Comparison of ENCODE assay signal across 28 mouse cellular contexts in genomic region chr3:58478755-58479455, GRCm38 (mm10). TPM values are rescaled to one million over a fixed set of nuclear protein-coding genes. Genes with fewer than 3 reads are reported as not detected.
DNase-seq lines count a peak whose midpoint lies in the region; ATAC-seq and TF ChIP-seq lines count a peak whose summit lies in the region.
"Had no signal": no experiment of that assay in that cellular context is flagged by ENCODE, and none has a peak within 500 bp of the region (broad histone marks: within the 10 kb centered on the region; RNA-seq: fewer than 3 reads in every experiment).

No protein-coding gene starts in this region.

- WGBS in liver, embryonic 12.5 days (ENCODE audit: insufficient replicate concordance): 49% methylated on average over 2 of the region's 2 CpGs
- 73% methylated on average over 2 of the region's 2 CpGs for WGBS in liver, embryonic 11.5 days
- 72% methylated on average over 2 of the region's 2 CpGs for WGBS in liver, postnatal 0 days (ENCODE audit: insufficient replicate concordance)

- H3K27ac ChIP-seq in liver, embryonic 12.5 days: no peak overlapping the region
- no peak overlapping the region for H3K27ac ChIP-seq in liver, embryonic 11.5 days (ENCODE audit: low read depth, low read length)
- no peak overlapping the region for H3K27ac ChIP-seq in liver, postnatal 0 days (ENCODE audit: low read depth)
- H3K27ac ChIP-seq: embryonic facial prominence, embryonic 13.5 days; embryonic facial prominence, embryonic 15.5 days; forebrain, embryonic 10.5 days; forebrain, embryonic 12.5 days had no signal

- no peak for DNase-seq in liver, embryonic 11.5 days (ENCODE audit: low spot score)
- no peak for DNase-seq in G1E (ENCODE audit: low spot score)
- DNase-seq in liver, postnatal 0 days: no peak
- no peak for DNase-seq in adrenal gland, postnatal 25 days
- no peak for DNase-seq in ovary, adult 18-20 months (ENCODE audit: low spot score)
- DNase-seq: adrenal gland, adult 8-10 months; adrenal gland, postnatal 14 days; B cell, adult 2 months; cerebellum, adult 11 months; cerebellum, adult 18-20 months; cerebellum, adult 8-10 months; cerebellum, adult 9-11 months; cerebellum, postnatal 14 days; cerebellum, postnatal 36 days; embryo, embryonic 11 days had no signal

- H3K4me3 ChIP-seq in liver, embryonic 12.5 days: no peak overlapping the region
- no peak overlapping the region for H3K4me3 ChIP-seq in liver, embryonic 11.5 days (ENCODE audit: low read depth, low read length)
- no peak overlapping the region for H3K4me3 ChIP-seq in G1E (ENCODE audit: low read depth, low read length)
- H3K4me3 ChIP-seq in liver, postnatal 0 days (ENCODE audit: low read depth, low read length): no peak overlapping the region
- H3K4me3 ChIP-seq: embryonic facial prominence, embryonic 13.5 days; embryonic facial prominence, embryonic 15.5 days; erythroblast, embryonic 14.5 days; forebrain, embryonic 10.5 days; forebrain, embryonic 12.5 days had no signal

- no peak for TF ChIP-seq CTCF in G1E (IDR thresholded peaks at IDR 0.05; ENCODE audit: low read depth, low read length)
- no peak for TF ChIP-seq CTCF in liver, postnatal 0 days (IDR thresholded peaks at IDR 0.05; ENCODE audit: low read depth)

- H3K9me3 ChIP-seq in liver, embryonic 12.5 days (replicated peaks): no peaks in the 10 kb centered on the region
- no peaks in the 10 kb centered on the region for H3K9me3 ChIP-seq in liver, embryonic 11.5 days (ENCODE audit: control insufficient read depth, low read length)
- H3K9me3 ChIP-seq in G1E (replicated peaks): no peaks in the 10 kb centered on the region
- no peaks in the 10 kb centered on the region for H3K9me3 ChIP-seq in liver, postnatal 0 days (ENCODE audit: low read length)
- H3K9me3 ChIP-seq: embryonic facial prominence, embryonic 13.5 days; embryonic facial prominence, embryonic 15.5 days; forebrain, embryonic 10.5 days; forebrain, embryonic 12.5 days had no signal

- 0 out of 2 replicates have a peak, but pooled peaks cover 3% of the 10 kb centered on the region for H3K4me1 ChIP-seq in liver, embryonic 12.5 days
- H3K4me1 ChIP-seq in liver, embryonic 11.5 days (replicated peaks; ENCODE audit: control insufficient read depth, insufficient read depth, low read length): no peaks in the 10 kb centered on the region
- H3K4me1 ChIP-seq in G1E (ENCODE audit: insufficient read depth, low read depth, low read length): peaks cover 9% of the 10 kb centered on the region
- no peaks in the 10 kb centered on the region for H3K4me1 ChIP-seq in liver, postnatal 0 days (ENCODE audit: insufficient read depth)
- H3K4me1 ChIP-seq: embryonic facial prominence, embryonic 13.5 days; embryonic facial prominence, embryonic 15.5 days; forebrain, embryonic 10.5 days; forebrain, embryonic 12.5 days had no signal

- no peak overlapping the region for H3K9ac ChIP-seq in liver, embryonic 12.5 days
- H3K9ac ChIP-seq in liver, embryonic 11.5 days (ENCODE audit: low read depth, low read length): no peak overlapping the region
- H3K9ac ChIP-seq in liver, postnatal 0 days (replicated peaks): no peak overlapping the region
- H3K9ac ChIP-seq: embryonic facial prominence, embryonic 13.5 days; embryonic facial prominence, embryonic 15.5 days; forebrain, embryonic 12.5 days had no signal

- TF ChIP-seq EP300 in liver, postnatal 0 days (IDR thresholded peaks at IDR 0.05; ENCODE audit: low read depth): no peak

- ATAC-seq in liver, embryonic 12.5 days: peak; percentile 55; the same call in 1 of the 2 replicates
- no peak for ATAC-seq in liver, embryonic 11.5 days (replicated peaks; ENCODE audit: low FRiP score)
- ATAC-seq in G1E (ENCODE audit: extremely low read depth, insufficient number of reproducible peaks, low FRiP score, poor library complexity, severe bottlenecking): peak; percentile 22; the same call in 1 of the 2 replicates
- ATAC-seq in liver, postnatal 0 days: peak; percentile 60; the same call in 1 of the 2 replicates
- ATAC-seq in megakaryocyte-erythroid progenitor cell, adult 5-6 weeks (replicated peaks; ENCODE audit: low FRiP score, low TSS enrichment, poor library complexity, severe bottlenecking): peak; percentile 74
- ATAC-seq: activated CD4-positive, CD25-positive, alpha-beta regulatory T cell, adult 4 months; CD4-positive, CD25-positive, alpha-beta regulatory T cell, adult 4 months; forebrain, embryonic 14.5 days; forebrain, embryonic 16.5 days; Patski had no signal

- H3K4me2 ChIP-seq in liver, embryonic 12.5 days: no peak overlapping the region
- H3K4me2 ChIP-seq in liver, embryonic 11.5 days: no peak overlapping the region
- no peak overlapping the region for H3K4me2 ChIP-seq in liver, postnatal 0 days (ENCODE audit: low read depth, low read length)
- H3K4me2 ChIP-seq: embryonic facial prominence, embryonic 13.5 days; embryonic facial prominence, embryonic 15.5 days; forebrain, embryonic 12.5 days had no signal

- H3K27me3 ChIP-seq in liver, embryonic 12.5 days (replicated peaks): no peaks in the 10 kb centered on the region
- H3K27me3 ChIP-seq in liver, embryonic 11.5 days (replicated peaks; ENCODE audit: control insufficient read depth, insufficient read depth, low read length): no peaks in the 10 kb centered on the region
- H3K27me3 ChIP-seq in G1E (ENCODE audit: insufficient read depth, low read length): no peaks in the 10 kb centered on the region
- H3K27me3 ChIP-seq in liver, postnatal 0 days (ENCODE audit: insufficient read depth, low read length): no peaks in the 10 kb centered on the region
- H3K27me3 ChIP-seq: CH12.LX; embryonic facial prominence, embryonic 13.5 days; embryonic facial prominence, embryonic 15.5 days; forebrain, embryonic 12.5 days; Patski had no signal

- no peaks in the 10 kb centered on the region for H3K36me3 ChIP-seq in liver, embryonic 12.5 days
- H3K36me3 ChIP-seq in liver, embryonic 11.5 days (ENCODE audit: control insufficient read depth, insufficient read depth, low read length): no peaks in the 10 kb centered on the region
- no peaks in the 10 kb centered on the region for H3K36me3 ChIP-seq in G1E (replicated peaks)
- no peaks in the 10 kb centered on the region for H3K36me3 ChIP-seq in liver, postnatal 0 days (replicated peaks; ENCODE audit: insufficient read depth, low read length)
- H3K36me3 ChIP-seq: embryonic facial prominence, embryonic 13.5 days; embryonic facial prominence, embryonic 15.5 days; forebrain, embryonic 10.5 days; forebrain, embryonic 12.5 days had no signal

RNA-seq across cellular contexts. Expression of gene Eif2a, which starts 46.7 kb away (rescaled TPM):
- 40.0 and 41.1 TPM in 2 replicates for polyA plus RNA-seq in liver, embryonic 12.5 days (2016; fragmentation: Nextera tagmentation; extraction: Ambion mirVana)
- 66.1 and 71.3 TPM in 2 replicates for polyA plus RNA-seq in liver, embryonic 11.5 days (2014; fragmentation: Nextera tagmentation; extraction: Ambion mirVana)
- 224 and 235 TPM in 2 replicates for total RNA-seq in G1E (2014; fragmentation: Nextera tagmentation)
- 89.4 and 95.3 TPM in 2 replicates for total RNA-seq in G1E (2017)
- 8.5 and 8.7 TPM in 2 replicates for polyA plus RNA-seq in G1E (2012)
- polyA plus RNA-seq in liver, postnatal 0 days (2015; fragmentation: Nextera tagmentation; extraction: Ambion mirVana): 20.1 and 20.6 TPM in 2 replicates
- 123 and 132 TPM in 2 replicates for total RNA-seq in megakaryocyte-erythroid progenitor cell, adult 5-6 weeks (2014; fragmentation: Nextera tagmentation)
- total RNA-seq in megakaryocyte-erythroid progenitor cell, adult 5-6 weeks (2017): 149 and 153 TPM in 2 replicates
- 55.7 and 56.2 TPM in 2 replicates for total RNA-seq in adrenal gland, postnatal 25 days (2021)

RNA-seq across cellular contexts. Expression of gene Serp1, which starts 46.8 kb away (rescaled TPM):
- 121 and 123 TPM in 2 replicates for polyA plus RNA-seq in liver, embryonic 12.5 days (2016; fragmentation: Nextera tagmentation; extraction: Ambion mirVana)
- polyA plus RNA-seq in liver, embryonic 11.5 days (2014; fragmentation: Nextera tagmentation; extraction: Ambion mirVana): 161 and 178 TPM in 2 replicates
- 102 and 130 TPM in 2 replicates for total RNA-seq in G1E (2014; fragmentation: Nextera tagmentation)
- total RNA-seq in G1E (2017): 89.9 and 91.3 TPM in 2 replicates
- 60.5 and 72.2 TPM in 2 replicates for polyA plus RNA-seq in G1E (2012)
- 115 and 118 TPM in 2 replicates for polyA plus RNA-seq in liver, postnatal 0 days (2015; fragmentation: Nextera tagmentation; extraction: Ambion mirVana)
- total RNA-seq in megakaryocyte-erythroid progenitor cell, adult 5-6 weeks (2014; fragmentation: Nextera tagmentation): 38.0 and 40.2 TPM in 2 replicates
- total RNA-seq in megakaryocyte-erythroid progenitor cell, adult 5-6 weeks (2017): 64.6 and 71.3 TPM in 2 replicates
- total RNA-seq in adrenal gland, postnatal 25 days (2021): 83.3 and 90.6 TPM in 2 replicates
